Mouse (Mus musculus) Patski (cell line): Measurements from ENCODE around the gene Slc1a3. TPM values are rescaled to one million over a fixed set of nuclear protein-coding genes. Genes with fewer than 3 reads are reported as not detected.

Experiments used
- ATAC-seq: fragments of 100-300 bp; one replicate; pipeline ENCODE4 v1.8.0; 2021
- CTCF ChIA-PET: fragments of 350-600 bp; sonication (Branson Sonifier 250); formaldehyde crosslinking; loops from one replicate; lab custom pipeline; 2022; ENCODE audit warnings: inconsistent platforms; lab: Charles Lee
- POLR2A ChIA-PET: fragments of 350-600 bp; sonication (Branson Sonifier 250); formaldehyde crosslinking; loops from one replicate; lab custom pipeline; 2022; ENCODE audit warnings: antibody characterized with exemption, inconsistent platforms; lab: Charles Lee
- DNase-seq: peaks from one replicate; pipeline ENCODE4 v3.0.0-alpha.2; 2011; ENCODE audit warnings: low read depth, low spot score
- H3K27me3 ChIP-seq: fragments of 371-371 bp; one replicate; pipeline ENCODE4 v1.5.1; 2021
- CTCF ChIP-seq: fragments of 100-300 bp; IDR thresholded peaks from one replicate; pipeline ENCODE4 v1.5.1; 2021
- in situ Hi-C: fragments of 300-500 bp; cut with MboI; formaldehyde crosslinking; loops from 3 replicates; pipeline ENCODE4 v1.11.1; 2018; ENCODE audit warnings: low pct_unique_long_range_greater_than_20kb, mixed read lengths
- polyA plus RNA-seq: library from polyadenylated mRNA; unstranded; gene quantifications from one replicate; pipeline ENCODE4 v1.2.3, GENCODE M21; 2021

Gene Slc1a3
- polyA plus RNA-seq, 1 experiment from 2014 or later, result 8.8 TPM

DNA sequence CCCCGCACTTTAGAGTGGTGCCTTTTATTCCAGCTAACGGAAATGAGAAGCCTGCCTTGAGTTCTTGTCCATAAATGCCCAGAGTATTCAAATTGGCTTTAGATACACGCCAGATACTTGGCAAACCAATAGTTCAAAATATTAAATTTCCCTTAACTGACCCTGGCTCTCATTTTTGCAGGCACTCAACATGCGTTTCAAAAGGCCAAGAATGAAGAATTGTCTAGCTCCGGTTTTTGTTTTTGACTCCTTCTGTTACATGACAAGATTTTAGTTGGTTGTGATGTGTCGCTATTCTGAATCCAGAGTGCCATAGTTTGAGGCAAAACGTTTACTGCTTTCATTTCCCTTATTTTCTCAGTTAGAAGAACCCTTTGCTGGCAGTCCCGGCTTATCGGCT, 28.1 kb downstream of the Slc1a3 start:
- in situ Hi-C loops, result no loop called here
- H3K27me3 ChIP-seq, result no peaks in the 10 kb centered on the region
- POLR2A ChIA-PET, result interaction anchor here (1.0 kb wide), 1 partner anchor 167 kb away, joined by 4 read pairs; no protein-coding TSS in a partner anchor
- CTCF ChIA-PET, result interaction anchor here (0.9 kb wide), 1 partner anchor 322 kb away, joined by 3 read pairs; no protein-coding TSS in a partner anchor
- DNase-seq (no peak), ATAC-seq (no peak)
- TF ChIP-seq CTCF, result no peak

DNA sequence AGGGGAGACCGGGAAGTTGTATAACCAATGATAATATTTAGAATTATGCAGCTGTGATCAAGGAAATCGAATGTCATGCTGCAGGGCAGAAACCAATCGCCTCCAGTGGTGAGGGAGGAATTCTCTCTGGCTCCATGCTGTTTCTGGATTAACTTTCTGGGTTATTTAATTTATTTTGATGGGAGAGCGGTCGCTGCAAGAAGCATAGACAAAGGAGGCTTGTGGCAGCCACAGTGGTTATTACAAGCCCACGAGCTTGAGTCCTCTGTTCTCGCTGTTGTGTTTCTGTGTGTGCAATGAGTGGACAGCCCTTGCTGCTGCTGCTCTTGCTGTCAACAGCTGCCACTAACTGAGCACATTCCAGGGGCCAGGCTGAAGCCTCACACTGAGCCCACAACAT, 28.6 kb downstream of the Slc1a3 start:
- CTCF ChIA-PET, result no interaction called here

DNA sequence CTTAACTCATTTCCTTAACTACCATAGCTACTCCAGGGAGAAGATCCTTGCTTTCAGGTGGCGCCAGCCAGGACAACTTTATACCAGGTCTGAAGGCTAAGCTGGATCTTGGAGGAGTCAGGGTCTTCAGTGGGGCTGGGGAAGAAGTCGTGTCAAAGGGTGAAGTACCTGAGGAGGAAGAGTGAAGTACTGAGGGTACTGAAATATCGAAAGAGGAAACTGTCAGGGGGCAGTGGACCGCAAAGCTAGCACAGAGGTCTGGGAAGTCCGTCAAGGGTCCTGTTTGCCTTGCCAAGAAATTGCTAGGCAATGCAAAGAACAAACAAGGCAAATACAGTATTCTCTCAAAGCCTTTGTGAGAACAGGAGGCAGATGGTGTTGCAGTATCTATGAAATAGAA, 29.6 kb downstream of the Slc1a3 start:
- ATAC-seq (no peak), DNase-seq (no peak)
- ChIA-PET POLR2A (no interaction called here), CTCF (interaction anchor here (1.0 kb wide), 1 partner anchor 17 kb away, joined by 3 read pairs; no protein-coding TSS in a partner anchor)
- no peaks in the 10 kb centered on the region for H3K27me3 ChIP-seq
- in situ Hi-C loops, result no loop called here
- TF ChIP-seq CTCF, result no peak

More for the DNA sequence above, 28.6 kb downstream of the Slc1a3 start:
- TF ChIP-seq CTCF, result no peak
- POLR2A ChIA-PET, result interaction anchor here (1.0 kb wide), 1 partner anchor 168 kb away, joined by 4 read pairs; no protein-coding TSS in a partner anchor
- no peaks in the 10 kb centered on the region for H3K27me3 ChIP-seq
- DNase-seq (no peak), ATAC-seq (no peak)
- in situ Hi-C loops, result no loop called here

DNA sequence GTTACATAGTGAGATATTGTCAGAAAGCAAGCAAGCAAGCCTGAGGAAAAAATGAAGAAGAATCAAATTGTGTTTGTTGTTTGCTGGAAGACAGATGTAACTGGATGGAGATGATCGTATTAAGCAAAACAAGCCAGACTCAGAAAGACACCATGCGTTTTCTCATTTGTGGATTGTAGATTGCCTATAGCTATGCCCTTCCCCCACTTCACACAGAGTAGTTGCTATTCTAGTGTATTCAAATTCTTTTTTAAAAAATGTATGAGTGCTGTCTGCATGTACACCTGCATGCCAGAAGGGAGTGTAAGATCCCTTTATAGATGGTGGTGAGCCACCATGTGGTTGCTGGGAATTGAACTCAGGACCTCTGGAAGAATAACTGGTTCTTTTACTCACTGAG, 33.6 kb downstream of the Slc1a3 start:
- ATAC-seq, result no peak
- CTCF ChIA-PET, result interaction anchor here (1.0 kb wide), 1 partner anchor 124 kb away, joined by 3 read pairs; no protein-coding TSS in a partner anchor
- in situ Hi-C loops, result no loop called here
- TF ChIP-seq CTCF, result no peak
- POLR2A ChIA-PET, result no interaction called here
- no peaks in the 10 kb centered on the region for H3K27me3 ChIP-seq
- DNase-seq, result no peak

DNA sequence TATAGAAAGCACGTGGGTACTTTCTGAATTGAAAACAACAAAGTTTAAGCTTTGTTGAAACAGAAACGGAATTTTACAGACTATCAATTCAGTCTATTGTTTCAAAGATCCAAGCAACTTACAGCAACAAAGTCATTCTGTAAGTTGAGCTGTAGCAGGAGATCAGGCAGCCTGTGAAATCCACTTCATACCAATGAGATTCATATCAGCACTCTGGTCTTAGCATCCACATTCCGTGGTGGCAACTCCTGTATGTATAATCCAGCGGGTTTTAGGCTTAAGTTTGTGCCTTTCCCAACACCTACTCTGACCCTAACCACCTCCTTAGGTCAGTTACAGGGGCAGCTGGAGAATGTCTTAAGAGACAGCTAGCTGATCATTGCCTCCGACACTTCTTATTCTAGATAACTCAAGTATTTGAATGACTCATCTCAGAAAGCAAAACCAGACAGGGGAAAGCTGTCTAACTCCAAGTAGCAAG, 34.3 kb downstream of the Slc1a3 start:
- DNase-seq (peak; percentile 25), ATAC-seq (peak; percentile 82)
- POLR2A ChIA-PET, result interaction anchor here (0.6 to 0.7 kb wide), 2 partner anchors 9 to 35 kb away, joined by 5 to 6 read pairs; partner anchors contain the start of gene Slc1a3

DNA sequence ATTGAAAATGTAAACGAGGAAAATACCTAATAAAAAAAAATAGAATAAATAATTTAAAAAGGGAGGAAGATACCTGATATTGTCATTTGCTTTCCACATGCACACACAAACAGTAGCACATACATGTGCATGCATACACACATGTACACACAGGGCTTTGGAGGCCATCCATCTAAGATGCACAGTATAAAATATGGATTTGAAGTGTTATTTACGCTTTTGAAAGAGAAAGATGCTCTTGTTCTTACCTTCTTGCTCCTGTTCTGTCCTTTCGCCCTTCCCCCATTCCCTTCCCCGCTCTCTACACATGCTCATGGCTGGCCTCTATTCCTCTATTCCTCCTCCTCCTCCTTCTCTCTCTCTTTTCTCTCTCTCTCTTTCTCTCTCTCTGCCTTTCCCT, 34.9 kb downstream of the Slc1a3 start:
- ChIA-PET CTCF (interaction anchor here (1.0 kb wide), 1 partner anchor 42 kb away, joined by 5 read pairs; no protein-coding TSS in a partner anchor), POLR2A (no interaction called here)
- in situ Hi-C loops, result no loop called here
- ATAC-seq (no peak), DNase-seq (no peak)
- H3K27me3 ChIP-seq, result no peaks in the 10 kb centered on the region
- no peak for TF ChIP-seq CTCF

More for the DNA sequence above, 34.3 kb downstream of the Slc1a3 start:
- no peaks in the 10 kb centered on the region for H3K27me3 ChIP-seq
- CTCF ChIA-PET, result interaction anchor here (1.0 kb wide), 2 partner anchors 42 to 125 kb away, joined by 3 to 5 read pairs; no protein-coding TSS in a partner anchor
- in situ Hi-C loops, result no loop called here
- no peak for TF ChIP-seq CTCF

DNA sequence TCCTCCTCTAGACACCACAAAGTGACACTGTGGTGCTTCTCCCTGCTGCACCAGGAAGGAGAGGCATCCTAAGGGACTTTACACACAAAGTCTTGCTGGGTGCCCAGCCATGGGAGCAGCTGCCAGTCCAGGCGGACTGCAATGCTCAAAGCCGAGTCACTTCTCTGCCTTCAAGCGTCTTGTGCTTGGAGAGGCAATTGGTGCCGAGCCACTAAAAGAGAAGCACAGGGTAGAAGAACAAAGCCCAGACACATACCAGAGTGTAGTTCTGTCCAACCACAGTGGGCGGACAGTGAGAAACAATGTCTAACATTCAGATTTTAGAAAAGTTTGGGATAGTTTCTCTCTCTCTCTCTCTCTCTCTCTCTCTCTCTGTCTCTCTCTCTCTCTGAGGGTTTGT, 38.0 kb downstream of the Slc1a3 start:
- DNase-seq (no peak), ATAC-seq (no peak)
- ChIA-PET CTCF (no interaction called here), POLR2A (no interaction called here)
- H3K27me3 ChIP-seq, result no peaks in the 10 kb centered on the region
- in situ Hi-C loops, result no loop called here
- no peak for TF ChIP-seq CTCF

DNA sequence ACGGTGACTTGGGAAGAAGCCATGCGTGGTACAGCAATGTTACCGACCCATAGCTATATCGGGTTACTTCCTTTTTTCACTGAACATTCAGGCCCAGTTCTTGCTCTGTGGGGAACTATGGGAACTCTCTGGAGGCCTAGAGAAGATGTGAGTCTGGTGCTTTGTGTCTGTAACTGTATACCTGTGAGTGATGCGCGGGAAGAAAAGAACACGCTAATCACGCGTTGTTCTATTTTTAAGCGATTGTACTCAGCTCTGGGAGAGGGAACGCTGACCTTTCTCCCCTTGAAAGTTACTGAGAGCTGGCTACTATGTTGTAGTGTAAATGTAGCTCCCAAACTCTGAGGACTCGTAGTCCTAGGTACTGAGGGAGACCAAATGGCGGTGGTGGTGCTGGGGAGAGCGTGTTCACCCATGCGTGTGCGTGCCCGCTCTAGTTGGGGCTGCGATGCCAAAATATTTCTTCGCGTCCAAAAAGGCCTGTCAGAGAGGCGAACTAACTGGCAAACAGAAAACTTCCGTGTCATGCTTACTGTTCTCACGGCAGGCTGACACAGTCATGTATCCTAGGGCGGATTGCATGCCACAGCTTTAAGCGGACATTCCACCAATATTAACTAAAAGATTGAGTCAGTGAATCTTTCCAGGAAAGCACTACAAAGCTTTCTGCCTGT, 42.6 kb downstream of the Slc1a3 start:
- ChIA-PET CTCF (interaction anchor here (1.4 to 2.7 kb wide), 4 partner anchors 9 to 135 kb away, joined by 4 to 12 read pairs (median 5); no protein-coding TSS in a partner anchor), POLR2A (interaction anchor here (0.6 kb wide), 1 partner anchor 8 kb away, joined by 5 read pairs; no protein-coding TSS in a partner anchor)
- TF ChIP-seq CTCF, result no peak
- ATAC-seq (peak; percentile 47), DNase-seq (no peak)
- H3K27me3 ChIP-seq, result no peaks in the 10 kb centered on the region
- in situ Hi-C loops, result no loop called here

DNA sequence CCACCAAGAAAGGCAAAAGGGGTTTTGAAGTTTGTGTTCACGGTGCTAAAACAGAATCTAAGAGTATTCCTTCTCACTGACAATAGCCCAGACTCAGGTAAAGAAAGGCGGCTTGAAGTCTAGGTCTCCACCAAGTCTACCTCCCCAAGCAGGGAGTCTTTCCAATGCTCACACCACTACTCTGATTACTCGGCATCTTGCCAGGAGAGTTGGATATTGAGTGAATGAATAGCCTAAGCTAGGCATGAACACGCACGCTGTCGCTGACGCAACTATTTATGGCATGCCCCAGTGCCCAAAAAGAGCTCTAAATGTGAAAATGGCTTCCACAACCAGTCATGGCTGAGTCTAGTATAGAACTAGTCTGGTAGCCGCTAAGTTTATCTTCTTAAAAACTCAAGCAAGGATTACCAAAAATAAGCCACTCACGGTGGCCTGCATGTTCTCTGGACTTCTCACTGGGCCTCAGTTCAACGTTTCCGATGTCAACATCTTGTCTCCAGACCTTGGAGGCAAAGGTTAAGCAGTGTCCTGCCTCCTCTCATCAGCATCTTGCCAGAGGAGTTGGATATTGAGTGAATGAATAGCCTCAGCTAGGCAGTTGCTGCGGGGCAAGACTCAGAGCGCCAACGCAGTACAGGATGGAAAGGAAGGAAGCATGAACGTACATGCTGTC, 44.8 kb downstream of the Slc1a3 start:
- POLR2A ChIA-PET, result no interaction called here
- ATAC-seq, result no peak

DNA sequence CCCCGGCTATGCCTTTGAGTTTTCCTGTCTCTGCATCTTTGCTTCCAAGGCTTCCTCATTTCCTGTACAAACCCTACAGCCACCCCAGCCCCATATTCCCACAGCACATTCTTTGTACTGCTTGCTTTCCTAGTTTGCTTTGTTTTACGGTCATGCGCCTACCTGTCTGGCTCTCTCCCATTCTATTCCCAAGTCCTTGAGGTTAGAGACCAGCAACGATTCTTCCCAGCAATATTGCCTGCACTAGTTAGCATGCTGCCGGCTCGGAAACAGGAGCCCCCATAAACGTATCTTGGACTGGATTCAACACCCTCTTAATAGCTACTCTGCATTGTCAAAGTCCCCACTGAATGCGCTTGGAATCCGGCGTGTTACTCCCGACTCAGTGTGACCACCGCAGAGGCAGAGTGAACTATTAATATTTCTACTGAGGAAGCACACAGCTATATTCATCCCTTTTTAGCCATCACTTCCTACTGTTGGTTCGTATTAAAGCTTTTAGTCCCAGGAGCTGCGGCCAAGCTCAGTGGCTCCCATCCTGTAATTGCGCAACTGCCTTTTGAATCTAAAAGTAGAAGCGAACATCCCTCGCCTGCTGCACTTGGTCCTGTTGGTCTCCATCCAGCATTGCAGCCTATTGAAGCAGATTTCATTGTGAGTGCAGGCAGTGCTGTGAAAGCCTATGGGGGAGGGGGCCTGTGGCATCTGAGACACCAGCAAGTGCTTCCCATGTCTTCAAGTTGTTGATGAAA, 47.0 kb downstream of the Slc1a3 start:
- CTCF ChIA-PET, result interaction anchor here (0.8 to 1.0 kb wide), 2 partner anchors 7 to 30 kb away, joined by 3 to 4 read pairs; no protein-coding TSS in a partner anchor

More for the DNA sequence above, 44.8 kb downstream of the Slc1a3 start:
- DNase-seq, result no peak
- CTCF ChIA-PET, result interaction anchor here (0.9 to 1.7 kb wide), 2 partner anchors 9 to 136 kb away, joined by 3 to 5 read pairs; no protein-coding TSS in a partner anchor
- in situ Hi-C loops, result no loop called here
- no peak for TF ChIP-seq CTCF
- H3K27me3 ChIP-seq, result no peaks in the 10 kb centered on the region

More for the DNA sequence above, 47.0 kb downstream of the Slc1a3 start:
- in situ Hi-C loops, result no loop called here
- no peak for TF ChIP-seq CTCF
- no peak for DNase-seq
- POLR2A ChIA-PET, result no interaction called here
- ATAC-seq, result no peak
- H3K27me3 ChIP-seq, result no peaks in the 10 kb centered on the region
